Mouse (Mus musculus): ENCODE measurements around the gene Acp5. TPM values are rescaled to one million over a fixed set of nuclear protein-coding genes. Genes with fewer than 3 reads are reported as not detected.

The Acp5 gene
- total and polyA plus RNA-seq, 3 experiments = 0.34 TPM; not detected in 2

DNA sequence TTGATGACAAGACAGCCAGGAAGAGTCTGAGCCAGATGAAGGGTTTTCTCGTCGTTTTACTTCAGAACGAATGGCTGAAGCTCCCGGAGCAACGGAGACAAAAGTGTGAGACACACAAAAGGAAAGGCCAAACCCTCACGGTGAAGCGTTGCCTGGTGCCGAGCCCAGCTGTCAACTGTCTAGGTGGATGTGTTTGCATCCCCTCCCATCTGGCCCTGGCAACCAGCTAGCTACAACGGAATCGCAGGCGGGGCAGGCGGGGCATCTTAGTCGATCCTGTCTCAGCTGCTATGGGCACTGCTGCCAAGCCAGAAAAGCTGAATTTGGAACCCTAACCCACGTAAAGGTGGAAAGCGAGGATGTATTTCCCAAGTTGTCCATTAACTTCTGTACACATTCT lies 19.4 kb downstream of the Acp5 start:
- Histone ChIP-seq H3K27me3 (replicated peaks) (no peaks in the 10 kb centered on the region), H3K4me2 (ENCODE audit: insufficient read depth, low read depth, poor library complexity, severe bottlenecking) (peak overlapping the region; percentile 65), H3K9me3 (replicated peaks; ENCODE audit: low read length) (peaks cover 3% of the 10 kb centered on the region), H3K27ac (ENCODE audit: insufficient read depth, low read depth) (no peak overlapping the region), H3K36me3 (replicated peaks in 1 of 2; ENCODE audit: control insufficient read depth in 1 of 2, insufficient read depth in 1 of 2, low read length in 1 of 2) (peaks cover 28 to 39% of the 10 kb centered on the region in 2 experiments), H3K4me1 (ENCODE audit: control insufficient read depth in 1 of 2, insufficient read depth in 2 of 2) (peaks cover 8 to 34% of the 10 kb centered on the region in 2 experiments; a peak in 3 of 4 replicates), H3K4me3 (replicated peaks in 1 of 3; ENCODE audit: low read depth in 2 of 3, low read length in 2 of 3, poor library complexity in 1 of 3) (peak overlapping the region; percentile 80 to 89 (median 85)), H3K79me2 (replicated peaks; ENCODE audit: control insufficient read depth, extremely low read depth, insufficient read depth, poor library complexity, severe bottlenecking) (peaks cover 16% of the 10 kb centered on the region), H3K9ac (ENCODE audit: insufficient read depth, low read depth) (peak overlapping the region; percentile 86)
- in situ Hi-C loops (cut with MboI; ENCODE audit: low pct_ligation_motif_present, low pct_unique_long_range_greater_than_20kb, low sequenced_read_pairs) (loop anchor here (5.0 kb wide), 1 partner anchor 44 kb away; the partner anchor contains the start of genes Gm49318 and Zfp653), dilution Hi-C loops (cut with MboI; ENCODE audit: extremely low pct_ligation_motif_present, extremely low pct_unique_long_range_greater_than_20kb, low sequenced_read_pairs) (no loop called here)
- TF ChIP-seq RAD21 (IDR thresholded peaks at IDR 0.05; ENCODE audit: low read depth, low read length) = no peak
- no peak for DNase-seq (ENCODE audit: extremely low read depth)

DNA sequence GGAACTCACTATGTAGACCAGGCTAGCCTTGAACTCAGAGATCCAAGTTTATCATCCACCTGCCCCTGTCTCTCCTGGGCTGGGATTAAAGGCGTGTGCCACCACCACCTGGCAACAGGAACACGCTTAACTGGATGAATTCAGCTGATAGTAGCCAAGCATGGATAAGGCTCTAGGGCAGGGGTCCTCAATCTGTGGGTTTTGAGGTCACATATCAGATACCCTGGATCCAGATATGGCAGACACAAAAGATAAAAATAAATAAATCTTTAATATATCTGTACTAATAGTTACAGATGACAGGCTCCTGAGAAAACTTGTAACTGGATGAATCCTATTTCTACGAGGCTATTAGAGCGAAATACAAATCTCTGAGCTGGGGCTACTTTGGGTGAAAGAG lies 19.9 kb downstream of the Acp5 start:
- Histone ChIP-seq H3K4me1 (ENCODE audit: control insufficient read depth in 1 of 2, insufficient read depth in 2 of 2) (peaks cover 8 to 32% of the 10 kb centered on the region in 2 experiments; a peak in 3 of 4 replicates), H3K9ac (ENCODE audit: insufficient read depth, low read depth) (peak overlapping the region; percentile 86; the same call in 1 of the 2 replicates), H3K27me3 (replicated peaks) (no peaks in the 10 kb centered on the region), H3K4me2 (ENCODE audit: insufficient read depth, low read depth, poor library complexity, severe bottlenecking) (peak overlapping the region; percentile 65; the same call in 1 of the 2 replicates), H3K27ac (ENCODE audit: insufficient read depth, low read depth) (no peak overlapping the region), H3K4me3 (replicated peaks in 1 of 3; ENCODE audit: low read depth in 2 of 3, low read length in 2 of 3, poor library complexity in 1 of 3) (no peak overlapping the region), H3K9me3 (replicated peaks; ENCODE audit: low read length) (peaks cover 3% of the 10 kb centered on the region), H3K79me2 (replicated peaks; ENCODE audit: control insufficient read depth, extremely low read depth, insufficient read depth, poor library complexity, severe bottlenecking) (peaks cover 16% of the 10 kb centered on the region), H3K36me3 (replicated peaks in 1 of 2; ENCODE audit: control insufficient read depth in 1 of 2, insufficient read depth in 1 of 2, low read length in 1 of 2) (peaks cover 28 to 43% of the 10 kb centered on the region in 2 experiments)
- no peak for TF ChIP-seq EP300 (IDR thresholded peaks at IDR 0.05; ENCODE audit: low read length)
- no peak for TF ChIP-seq NELFE (IDR thresholded peaks at IDR 0.05; ENCODE audit: low read depth, low read length)
- no peak for TF ChIP-seq ZC3H11A (IDR thresholded peaks at IDR 0.05; ENCODE audit: low read depth, low read length)
- no peak for TF ChIP-seq MAFK (IDR thresholded peaks at IDR 0.05; ENCODE audit: insufficient replicate concordance, low read length)
- no peak for TF ChIP-seq USF2 (conservative IDR thresholded peaks at IDR 0.05; ENCODE audit: low read depth, low read length)
- no peak for TF ChIP-seq ZNF384 (IDR thresholded peaks at IDR 0.05; ENCODE audit: low read depth, low read length)
- no peak for TF ChIP-seq RAD21 (IDR thresholded peaks at IDR 0.05; ENCODE audit: low read depth, low read length)
- TF ChIP-seq TCF12 (IDR thresholded peaks at IDR 0.05; ENCODE audit: low read depth, low read length) = no peak
- TF ChIP-seq BHLHE40 (IDR thresholded peaks at IDR 0.05; ENCODE audit: low read depth, low read length) = no peak
- TF ChIP-seq CHD1 (IDR thresholded peaks at IDR 0.05; ENCODE audit: low read depth, low read length) = no peak
- no peak for TF ChIP-seq HCFC1 (IDR thresholded peaks at IDR 0.05; ENCODE audit: low read depth, low read length)
- no peak for TF ChIP-seq GABPA (IDR thresholded peaks at IDR 0.05; ENCODE audit: insufficient replicate concordance, low read depth, low read length)
- no peak for TF ChIP-seq KAT2A (IDR thresholded peaks at IDR 0.05; ENCODE audit: insufficient replicate concordance, low read length)
- no peak for TF ChIP-seq RCOR1 (conservative IDR thresholded peaks at IDR 0.05; ENCODE audit: low read depth, low read length)
- dilution Hi-C loops (cut with MboI; ENCODE audit: extremely low pct_ligation_motif_present, extremely low pct_unique_long_range_greater_than_20kb, low sequenced_read_pairs) (no loop called here), in situ Hi-C loops (cut with MboI; ENCODE audit: low pct_ligation_motif_present, low pct_unique_long_range_greater_than_20kb, low sequenced_read_pairs) (loop anchor here (5.0 kb wide), 1 partner anchor 43 kb away; the partner anchor contains the start of genes Gm49318 and Zfp653)
- no peak for DNase-seq (ENCODE audit: extremely low read depth)

Measured in CH12.LX (cell line).